Comparison of ENCODE assay signal across 14 mouse cellular contexts in genomic region chr12:71408396-71409050, GRCm38 (mm10).
"Had no signal": no experiment of that assay in that cellular context is flagged by ENCODE, and none has a peak within 500 bp of the region (broad histone marks: within the 10 kb centered on the region; RNA-seq: fewer than 3 reads in every experiment).

No protein-coding gene starts in this region.

- H3K9ac ChIP-seq: liver, embryonic 15.5 days; midbrain, embryonic 15.5 days; stomach, embryonic 15.5 days had no signal

- H3K4me1 ChIP-seq: liver, embryonic 15.5 days; stomach, embryonic 15.5 days had no signal

- H3K27ac ChIP-seq: liver, embryonic 15.5 days; midbrain, embryonic 15.5 days; stomach, embryonic 15.5 days had no signal

- H3K4me3 ChIP-seq: liver, embryonic 15.5 days; midbrain, embryonic 15.5 days; stomach, embryonic 15.5 days had no signal

- H3K36me3 ChIP-seq: liver, embryonic 15.5 days; midbrain, embryonic 15.5 days; stomach, embryonic 15.5 days had no signal

- H3K27me3 ChIP-seq: liver, embryonic 15.5 days; midbrain, embryonic 15.5 days; stomach, embryonic 15.5 days had no signal

- H3K4me2 ChIP-seq: liver, embryonic 11.5 days; liver, embryonic 15.5 days; midbrain, embryonic 15.5 days; stomach, embryonic 15.5 days had no signal

- DNase-seq: kidney, adult 2 months; kidney, postnatal 25 days; layer of hippocampus, adult 9-11 months; layer of hippocampus, postnatal 36 days; lung, adult 2 months; lung, postnatal 36 days; right cerebral cortex, postnatal 14 days; thymus, adult 2 months; thymus, postnatal 25 days had no signal

- ATAC-seq: lung, postnatal 0 days; midbrain, embryonic 15.5 days had no signal

- H3K9me3 ChIP-seq: liver, embryonic 15.5 days; midbrain, embryonic 15.5 days; stomach, embryonic 15.5 days had no signal
